Mouse (Mus musculus) lung, postnatal 0 days (tissue): ENCODE results near the gene Znrf2.

ENCODE experiments used
- CTCF ChIP-seq: IDR thresholded peaks from 2 replicates; pipeline ENCODE4 v1.5.1; 2016; ENCODE audit warnings: antibody characterized with exemption, mild to moderate bottlenecking
- EP300 ChIP-seq: IDR thresholded peaks from 2 replicates; pipeline ENCODE4 v1.6.1; 2016; ENCODE audit warnings: antibody characterized with exemption, mild to moderate bottlenecking, control low read depth

- TF ChIP-seq CTCF = no peak
- TF ChIP-seq EP300 = no peak
Observed at GRCm38 (mm10) chr6:54818389-54818788, 1.7 kb downstream of the Znrf2 start.
